Mouse (Mus musculus) cortical plate, adult 2 months (tissue): Measurements from ENCODE around the gene Kif1b. TPM values are rescaled to one million over a fixed set of nuclear protein-coding genes. Genes with fewer than 3 reads are reported as not detected.

Experiments
- H3K27ac ChIP-seq: fragments of 200-500 bp; 2 replicates; pipeline ENCODE4 v1.5.1; 2012; ENCODE audit warnings: low read length, control low read depth, inconsistent platforms; ENCODE audit not compliant: insufficient read depth
- H3K4me1 ChIP-seq: fragments of 200-500 bp; 2 replicates; pipeline ENCODE4 v1.6.1; 2011; ENCODE audit warnings: low read length; ENCODE audit not compliant: control insufficient read depth, insufficient read depth
- H3K4me3 ChIP-seq: fragments of 200-500 bp; 2 replicates; pipeline ENCODE4 v1.5.1; 2011; ENCODE audit warnings: mild to moderate bottlenecking, low read length, control low read depth; ENCODE audit not compliant: insufficient read depth
- CTCF ChIP-seq: fragments of 200-500 bp; IDR thresholded peaks from 2 replicates; pipeline ENCODE4 v1.5.1; 2011; ENCODE audit warnings: mild to moderate bottlenecking, control low read depth, low read length; ENCODE audit not compliant: insufficient read depth; ENCODE audit errors: extremely low read depth
- POLR2A ChIP-seq: fragments of 200-500 bp; IDR thresholded peaks from 2 replicates; pipeline ENCODE4 v1.6.1; 2011; ENCODE audit warnings: mild to moderate bottlenecking, low read length, control low read depth; ENCODE audit not compliant: insufficient read depth; ENCODE audit errors: extremely low read depth
- polyA plus RNA-seq: library from polyadenylated mRNA; depleted of rRNA; stranded (reverse); fragments of >200 nt; gene quantifications from 2 replicates; pipeline ENCODE4 v1.2.3, GENCODE M21; 2012; rRNA removed

The Kif1b gene
- polyA plus RNA-seq, 1 experiment = 234 TPM

DNA sequence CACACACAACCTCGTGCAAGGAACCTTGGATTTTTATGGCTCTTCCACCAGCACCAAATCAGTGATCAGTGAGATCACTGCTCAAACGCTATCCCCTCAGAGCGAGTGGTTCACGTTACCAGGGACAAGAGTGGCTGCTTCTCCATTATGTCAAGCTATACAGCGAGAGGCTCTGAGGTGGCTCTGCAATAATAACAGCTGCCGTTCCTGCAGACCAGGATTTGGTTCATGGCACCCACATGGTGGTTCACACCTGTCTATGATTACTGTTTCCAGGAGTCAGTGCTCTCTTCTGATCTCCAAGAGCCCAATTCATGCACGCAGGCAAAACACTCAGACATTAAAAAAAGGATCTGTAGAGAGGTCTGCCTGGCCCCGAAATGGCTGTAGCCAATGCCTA, 169.0 kb downstream of the Kif1b start:
- Histone ChIP-seq H3K27ac (no peak overlapping the region), H3K4me1 (0 out of 2 replicates have a peak, but pooled peaks cover 2% of the 10 kb centered on the region), H3K4me3 (no peak overlapping the region)
- TF ChIP-seq POLR2A = no peak
- TF ChIP-seq CTCF = no peak

DNA sequence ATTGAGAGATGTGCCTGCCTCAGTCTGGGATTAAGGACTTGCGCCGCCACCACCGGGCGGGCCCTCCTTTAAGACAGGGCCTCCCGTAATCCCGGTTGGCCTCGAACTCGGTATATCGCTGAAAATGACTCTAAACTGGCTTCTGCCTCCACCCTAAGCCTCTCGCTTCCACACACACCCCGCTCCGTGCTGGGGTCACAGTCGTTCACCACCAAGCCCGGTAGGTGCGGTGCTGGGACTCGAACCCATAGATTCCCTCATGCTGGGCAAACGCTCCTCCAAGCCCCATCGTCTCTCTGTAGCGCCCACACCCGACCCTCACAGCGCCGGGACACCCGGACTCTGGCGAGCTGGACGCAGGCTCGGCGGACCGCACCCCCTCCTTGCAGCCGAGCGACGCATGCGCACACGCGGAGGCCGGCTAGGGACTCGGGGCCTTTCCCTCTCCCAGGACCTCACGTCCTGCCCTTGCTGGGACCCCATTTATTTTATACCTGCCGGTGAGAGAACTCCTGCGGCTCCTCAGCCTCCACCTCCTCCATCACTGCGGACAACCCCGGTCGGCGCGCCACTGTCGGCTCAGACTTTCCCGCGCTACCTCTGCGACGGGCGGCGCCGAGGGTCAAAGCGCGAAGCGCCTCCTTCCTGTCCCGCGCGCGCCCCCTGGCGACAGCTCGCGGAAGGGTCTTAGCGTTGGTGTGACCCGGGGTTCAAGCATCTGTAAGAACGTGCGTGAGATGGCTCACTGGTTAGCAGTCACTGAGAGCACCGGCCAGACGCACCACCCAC, 170.3 kb downstream of the Kif1b start, which contains the start of gene Cenps:
Cenps (minus strand) TSS at position 648 of the 789 bp plus-strand sequence.
- peak within 1 kb of the TSS; percentile 71 for H3K4me3 ChIP-seq
- H3K27ac ChIP-seq = no peak within 1 kb of the TSS
- TF ChIP-seq POLR2A (no peak), CTCF (peak; percentile 69)
- H3K4me1 ChIP-seq = 0 out of 2 replicates have a peak, but pooled peaks cover 2% of the 10 kb centered on the region

DNA sequence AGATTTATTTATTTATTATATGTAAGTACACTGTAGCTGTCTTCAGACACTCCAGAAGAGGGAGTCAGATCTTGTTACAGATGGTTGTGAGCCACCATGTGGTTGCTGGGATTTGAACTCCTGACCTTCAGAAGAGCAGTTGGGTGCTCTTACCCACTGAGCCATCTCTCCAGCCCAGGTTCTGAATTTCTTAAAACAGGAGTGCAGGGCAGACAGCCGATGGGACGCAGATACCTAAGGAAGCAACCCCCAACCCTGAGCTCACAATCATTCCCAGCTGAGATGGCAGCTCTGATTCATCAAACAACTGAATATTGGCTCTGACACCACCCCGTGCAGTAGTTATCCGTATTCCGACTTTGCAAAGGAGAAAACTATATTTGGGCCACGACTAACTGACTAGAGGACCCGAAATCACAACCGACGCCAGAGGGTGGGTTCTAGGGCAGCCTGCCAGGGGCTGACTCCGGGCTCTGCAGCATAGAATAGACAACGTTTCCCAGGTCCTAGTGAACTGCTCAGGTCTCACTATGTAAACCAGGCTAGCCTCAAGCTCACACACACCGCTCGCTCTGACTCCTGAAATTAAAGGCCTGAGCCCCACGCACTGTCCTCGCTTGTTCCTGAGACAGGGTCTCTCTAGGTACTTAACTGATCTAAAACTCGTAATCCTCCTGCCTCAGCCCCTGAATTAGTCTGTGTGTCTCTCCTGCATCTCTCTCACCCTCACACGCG, 171.2 kb downstream of the Kif1b start:
- no peak for TF ChIP-seq CTCF
- no peak for TF ChIP-seq POLR2A
- Histone ChIP-seq H3K4me3 (peak overlapping the region; percentile 71; the same call in 1 of the 2 replicates), H3K4me1 (0 out of 2 replicates have a peak, but pooled peaks cover 2% of the 10 kb centered on the region), H3K27ac (no peak overlapping the region)

DNA sequence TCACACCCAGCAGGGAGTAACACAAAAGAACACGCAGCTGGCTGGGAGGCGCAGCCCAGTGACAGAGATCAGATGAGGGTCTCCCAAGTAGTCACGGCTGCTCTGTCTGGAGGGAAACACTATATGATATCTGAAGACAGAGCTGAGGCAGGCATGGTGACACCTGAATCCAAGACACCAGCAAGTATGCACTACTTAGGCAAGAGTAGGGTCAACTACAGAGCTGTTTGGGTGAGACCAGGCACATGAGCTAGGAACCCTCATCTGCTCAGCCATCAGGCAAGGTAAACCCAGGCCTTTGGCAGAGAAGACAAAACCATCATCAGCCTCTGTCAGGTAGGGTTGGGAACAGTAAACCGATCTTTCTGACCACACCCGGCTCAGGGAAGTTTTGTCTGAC, 174.1 kb downstream of the Kif1b start:
- no peak overlapping the region for H3K27ac ChIP-seq
- TF ChIP-seq POLR2A (no peak), CTCF (no peak)

DNA sequence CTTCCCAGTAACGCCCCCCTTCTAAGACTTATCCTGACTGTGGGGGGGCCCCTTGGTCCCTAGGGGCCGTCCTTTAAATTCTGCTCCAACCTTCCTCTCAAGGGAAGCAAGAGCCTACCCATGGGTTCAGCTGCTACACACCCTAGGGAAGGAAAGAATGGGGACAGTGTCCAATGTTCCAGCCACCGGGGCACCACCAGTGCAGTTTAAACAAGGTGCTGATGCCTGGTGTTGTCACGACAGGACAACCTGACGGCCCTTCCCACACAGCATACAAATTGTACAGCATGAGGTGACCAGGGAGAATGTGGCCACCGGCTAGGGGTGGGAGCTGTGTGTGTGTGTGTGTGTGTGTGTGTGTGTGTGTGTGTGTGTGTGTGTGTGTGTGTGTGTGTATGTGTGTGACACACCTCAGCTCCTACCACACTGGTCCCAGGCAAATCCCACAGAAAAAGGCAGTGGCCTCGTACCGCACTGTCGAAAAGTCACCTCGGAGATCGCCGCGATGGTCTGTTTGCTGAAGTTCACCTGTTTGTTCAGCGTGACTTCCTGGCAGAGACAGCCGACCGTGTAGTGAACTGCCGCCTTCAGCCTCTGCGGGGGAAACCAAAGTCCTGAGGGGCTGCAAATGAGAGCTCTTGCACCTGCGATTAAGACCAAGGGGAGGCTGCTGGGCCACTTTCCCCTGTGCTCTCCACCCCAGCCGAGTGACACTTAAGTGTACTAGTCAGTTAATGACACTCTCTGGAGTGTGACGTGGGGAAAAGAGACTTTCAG, 175.5 kb downstream of the Kif1b start:
- TF ChIP-seq POLR2A = no peak
- no peak for TF ChIP-seq CTCF

More for the DNA sequence above, 174.1 kb downstream of the Kif1b start:
- no peak overlapping the region for H3K4me3 ChIP-seq
- H3K4me1 ChIP-seq = 0 out of 2 replicates have a peak, but pooled peaks cover 2% of the 10 kb centered on the region

DNA sequence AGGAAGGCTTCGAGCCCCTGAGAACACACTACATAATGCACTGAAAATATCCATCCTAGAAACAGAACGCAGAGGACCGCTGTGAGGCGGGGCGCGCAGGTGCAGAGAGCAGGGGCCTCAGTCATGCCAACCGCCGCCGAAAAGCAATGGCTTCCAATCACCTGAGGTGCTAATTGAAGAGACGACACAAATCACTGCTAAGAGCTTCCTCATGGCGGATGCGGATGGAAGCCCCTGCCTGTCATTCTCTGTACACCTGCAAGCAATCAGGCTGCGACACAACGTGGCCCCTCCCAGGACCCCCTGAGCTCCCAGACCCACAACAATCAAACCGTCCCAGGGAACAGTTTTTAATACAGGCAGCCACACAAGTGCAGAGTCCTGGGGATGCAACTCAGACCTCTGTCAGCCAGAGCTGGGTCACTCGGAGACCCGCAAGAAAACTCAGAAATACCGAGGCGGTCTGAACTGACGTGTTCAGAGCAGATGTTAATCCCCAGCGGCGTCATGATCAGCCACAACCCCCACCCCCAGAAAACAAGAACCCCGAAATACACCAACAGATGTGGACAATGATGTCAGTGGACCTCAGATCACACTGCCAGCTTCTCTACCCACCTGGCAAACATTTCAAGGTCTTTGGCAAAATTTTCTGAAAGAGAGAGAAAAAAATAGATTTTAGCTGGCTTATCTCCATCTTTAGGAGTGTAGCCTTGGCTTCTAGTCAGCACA, 176.3 kb downstream of the Kif1b start:
- H3K4me3 ChIP-seq = no peak overlapping the region
- no peak overlapping the region for H3K27ac ChIP-seq
- H3K4me1 ChIP-seq = peaks cover 2% of the 10 kb centered on the region
- TF ChIP-seq POLR2A (no peak), CTCF (no peak)

More for the DNA sequence above, 175.5 kb downstream of the Kif1b start:
- no peak overlapping the region for H3K4me3 ChIP-seq
- peaks cover 4% of the 10 kb centered on the region for H3K4me1 ChIP-seq
- no peak overlapping the region for H3K27ac ChIP-seq

DNA sequence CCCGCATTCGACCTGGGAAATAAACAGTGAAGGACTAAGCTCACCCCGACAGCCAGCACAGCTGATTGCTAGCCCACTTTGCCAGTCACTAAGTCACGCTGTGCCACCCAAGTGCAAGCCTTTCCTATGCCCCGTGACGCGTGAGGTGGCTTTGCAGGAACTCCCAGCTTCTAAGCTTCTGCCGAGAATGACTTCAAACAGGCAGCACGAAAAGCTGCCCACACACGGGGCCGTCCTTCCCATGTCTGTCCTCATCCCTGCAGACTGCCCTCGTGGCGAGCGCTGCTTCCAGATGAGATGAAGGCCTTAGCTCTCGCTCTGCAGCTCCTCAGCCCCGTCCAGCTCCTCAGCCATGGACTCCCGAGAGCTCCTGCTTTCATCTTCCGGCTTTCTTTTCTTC, 179.0 kb downstream of the Kif1b start:
- Histone ChIP-seq H3K4me3 (no peak overlapping the region), H3K27ac (no peak overlapping the region), H3K4me1 (peaks cover 2% of the 10 kb centered on the region)
- TF ChIP-seq CTCF = no peak
- TF ChIP-seq POLR2A = no peak

DNA sequence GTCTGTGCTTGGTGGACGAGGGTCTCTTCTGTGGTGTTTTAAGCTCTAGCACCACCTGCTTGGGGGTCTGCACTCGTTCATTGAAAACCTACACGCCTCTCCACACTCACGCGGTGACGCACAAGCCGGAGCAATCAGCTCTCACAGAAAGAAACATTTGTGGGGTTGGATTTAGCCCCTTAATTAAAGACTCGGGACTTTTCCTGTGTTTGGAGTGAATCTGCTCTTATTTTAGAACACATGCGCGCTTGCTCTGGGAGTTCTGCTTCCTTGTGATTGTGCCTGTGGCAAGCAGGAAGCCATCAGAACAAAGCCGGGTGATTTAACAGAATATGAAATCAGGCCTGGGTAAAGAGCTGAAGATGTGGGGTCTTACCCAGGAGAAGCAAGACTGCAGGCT, 180.8 kb downstream of the Kif1b start, which contains the start of gene Cort:
Cort (minus strand) TSS at position 101 of the 400 bp plus-strand sequence.
- TF ChIP-seq CTCF = no peak
- TF ChIP-seq POLR2A = no peak
- Histone ChIP-seq H3K4me1 (peaks cover 2% of the 10 kb centered on the region), H3K27ac (no peak within 1 kb of the TSS), H3K4me3 (no peak within 1 kb of the TSS)

Other genes with a start within 250 kb of the Kif1b start
- gene Pex14, start 207.8 kb downstream of the Kif1b start, polyA plus RNA-seq = 41.1 and 42.4 TPM in 2 replicates
- 49.3 and 52.8 TPM in 2 replicates for gene Dffa, start 203.5 kb downstream of the Kif1b start, polyA plus RNA-seq
- 10.2 and 10.6 TPM in 2 replicates for gene Cort, start 180.9 kb downstream of the Kif1b start, polyA plus RNA-seq
- gene Cenps, start 170.1 kb downstream of the Kif1b start, polyA plus RNA-seq = 5.4 and 6.0 TPM in 2 replicates
- 47.8 and 48.5 TPM in 2 replicates for gene Pgd, start 140.9 kb downstream of the Kif1b start, polyA plus RNA-seq
- 99.9 and 105 TPM in 2 replicates for gene Ube4b, start 119.1 kb upstream of the Kif1b start, polyA plus RNA-seq
- 0.84 TPM in 1 of 2 replicates, not detected in the other for gene Rbp7, start 147.3 kb upstream of the Kif1b start, polyA plus RNA-seq
- gene Tmem274, start 169.7 kb upstream of the Kif1b start, polyA plus RNA-seq = not detected in 2 replicates
- gene Nmnat1, start 177.5 kb upstream of the Kif1b start, polyA plus RNA-seq = 8.5 and 9.0 TPM in 2 replicates
- gene Lzic, start 177.5 kb upstream of the Kif1b start, polyA plus RNA-seq = 9.0 and 9.2 TPM in 2 replicates
- gene Ctnnbip1, start 210.5 kb upstream of the Kif1b start, polyA plus RNA-seq = 35.8 and 38.0 TPM in 2 replicates